Mouse (Mus musculus): ENCODE measurements around the gene 6430571L13Rik.
"Not testable (repeated sequence)": the region's sequence is repeated elsewhere in the genome, so short reads cannot be mapped to it uniquely, and the experiment has no call there.

6430571L13Rik gene

GRCm38 (mm10) chr9:107340267-107340859 lies at the start of gene 6430571L13Rik:
TSS of gene 6430571L13Rik (plus strand) at chr9:107340602.
- peak; percentile 90 for DNase-seq (ENCODE audit: low read depth)

GRCm38 (mm10) chr9:107290897-107291296 lies 49.5 kb upstream of the 6430571L13Rik start:
- DNase-seq (ENCODE audit: low read depth) = peak; percentile 88

- peak; percentile 85 for DNase-seq (ENCODE audit: low read depth)
Observed at GRCm38 (mm10) chr9:107294249-107294648, 46.2 kb upstream of the 6430571L13Rik start.

GRCm38 (mm10) chr9:107295616-107296015 lies 44.8 kb upstream of the 6430571L13Rik start:
- DNase-seq (ENCODE audit: low read depth) = peak; percentile 76

- no peak for DNase-seq (ENCODE audit: low read depth)
Observed at GRCm38 (mm10) chr9:107296016-107296040, 44.6 kb upstream of the 6430571L13Rik start, which contains the start of gene Cish. TSS of gene Cish (plus strand) at chr9:107296026.

GRCm38 (mm10) chr9:107296041-107296440 lies 44.4 kb upstream of the 6430571L13Rik start:
- DNase-seq (ENCODE audit: low read depth) = no peak

- peak; percentile 87 for DNase-seq (ENCODE audit: low read depth)
Observed at GRCm38 (mm10) chr9:107296501-107296965, 43.9 kb upstream of the 6430571L13Rik start.

- no peak for DNase-seq (ENCODE audit: low read depth)
Observed at GRCm38 (mm10) chr9:107297059-107297458, 43.3 kb upstream of the 6430571L13Rik start.

- DNase-seq (ENCODE audit: low read depth) = no peak
Observed at GRCm38 (mm10) chr9:107297658-107298057, 42.7 kb upstream of the 6430571L13Rik start.

- DNase-seq (ENCODE audit: low read depth) = no peak
Observed at GRCm38 (mm10) chr9:107298059-107298780, 42.2 kb upstream of the 6430571L13Rik start.

- no peak for DNase-seq (ENCODE audit: low read depth)
Observed at GRCm38 (mm10) chr9:107298876-107299275, 41.5 kb upstream of the 6430571L13Rik start.

- no peak for DNase-seq (ENCODE audit: low read depth)
Observed at GRCm38 (mm10) chr9:107299783-107300182, 40.6 kb upstream of the 6430571L13Rik start.

- DNase-seq (ENCODE audit: low read depth) = no peak
Observed at GRCm38 (mm10) chr9:107300224-107300973, 40.0 kb upstream of the 6430571L13Rik start.

GRCm38 (mm10) chr9:107301554-107302331 lies 38.7 kb upstream of the 6430571L13Rik start:
- no peak for DNase-seq (ENCODE audit: low read depth)

- no peak for DNase-seq (ENCODE audit: low read depth)
Observed at GRCm38 (mm10) chr9:107302592-107302991, 37.8 kb upstream of the 6430571L13Rik start.

GRCm38 (mm10) chr9:107303121-107303820 lies 37.1 kb upstream of the 6430571L13Rik start:
- no peak for DNase-seq (ENCODE audit: low read depth)

- no peak for DNase-seq (ENCODE audit: low read depth)
Observed at GRCm38 (mm10) chr9:107303900-107304299, 36.5 kb upstream of the 6430571L13Rik start.

- DNase-seq (ENCODE audit: low read depth) = no peak
Observed at GRCm38 (mm10) chr9:107304383-107304782, 36.0 kb upstream of the 6430571L13Rik start.

GRCm38 (mm10) chr9:107305012-107305411 lies 35.4 kb upstream of the 6430571L13Rik start:
- DNase-seq (ENCODE audit: low read depth) = no peak

- DNase-seq (ENCODE audit: low read depth) = peak; percentile 53
Observed at GRCm38 (mm10) chr9:107305601-107306542, 34.5 kb upstream of the 6430571L13Rik start.

GRCm38 (mm10) chr9:107306673-107307072 lies 33.7 kb upstream of the 6430571L13Rik start:
- not testable (repeated sequence) for DNase-seq (ENCODE audit: low read depth)

Data from naive thymus-derived CD4-positive, alpha-beta T cell, adult 2 months (primary cell).